Comparison of ENCODE assay signal across 14 mouse cellular contexts in the genomic region with DNA sequence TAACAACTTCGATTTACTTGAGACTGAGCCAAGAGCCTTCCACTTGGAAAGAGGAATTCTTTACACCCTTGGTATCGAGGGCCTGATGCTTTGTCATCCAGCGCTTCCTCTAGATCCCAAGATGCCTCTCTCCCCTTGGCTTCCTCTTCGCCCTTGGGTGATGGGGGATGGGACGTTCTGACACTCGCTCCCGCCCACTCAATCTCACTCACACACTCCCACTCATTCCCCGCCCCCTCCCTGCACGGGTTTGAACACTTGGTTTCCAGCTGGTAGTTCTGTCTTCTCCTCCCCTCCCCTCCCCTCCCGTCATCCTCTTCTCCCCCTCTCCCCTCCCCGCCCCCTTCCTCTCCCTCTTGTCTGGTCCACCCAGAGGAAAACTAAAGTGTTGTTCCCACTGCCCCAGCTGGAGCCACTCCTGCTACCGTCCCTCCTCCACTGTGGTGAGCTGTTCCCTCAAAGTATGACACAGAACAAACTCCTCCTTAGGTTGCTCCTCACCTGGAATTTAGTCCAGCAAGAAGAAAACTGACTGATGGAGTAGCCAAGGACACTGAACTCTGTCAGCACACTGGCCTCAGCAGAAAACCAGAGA. TPM values are rescaled to one million over a fixed set of nuclear protein-coding genes. Genes with fewer than 3 reads are reported as not detected.
DNase-seq lines count a peak whose midpoint lies in the region; ATAC-seq lines count a peak whose summit lies in the region.
"Had no signal": no experiment of that assay in that cellular context is flagged by ENCODE, and none has a peak within 500 bp of the region (broad histone marks: within the 10 kb centered on the region; RNA-seq: fewer than 3 reads in every experiment).

No protein-coding gene starts in this region.

- 26% methylated on average over 11 of the region's 12 CpGs for WGBS in intestine, embryonic 15.5 days
- WGBS in intestine, embryonic 16.5 days = 31% methylated on average over 12 of the region's 12 CpGs
- WGBS in liver, embryonic 13.5 days (ENCODE audit: insufficient replicate concordance) = 20% methylated on average over 11 of the region's 12 CpGs

- H3K4me2 ChIP-seq in intestine, embryonic 15.5 days (replicated peaks) = no peak overlapping the region
- no peak overlapping the region for H3K4me2 ChIP-seq in intestine, embryonic 16.5 days (ENCODE audit: low read depth, low read length)
- H3K4me2 ChIP-seq in liver, embryonic 13.5 days = peak overlapping the region; percentile 49

- no peak overlapping the region for H3K4me3 ChIP-seq in intestine, embryonic 15.5 days (replicated peaks)
- no peak overlapping the region for H3K4me3 ChIP-seq in intestine, embryonic 16.5 days (ENCODE audit: low read length)
- H3K4me3 ChIP-seq in liver, embryonic 13.5 days (replicated peaks) = no peak overlapping the region
- H3K4me3 ChIP-seq: left cerebral cortex, adult 2 months had no signal

- peak; percentile 4 for DNase-seq in adrenal gland, adult 2 months
- DNase-seq in adrenal gland, adult 8-10 months = no peak
- DNase-seq in ZHBTc4 (ENCODE audit: low read depth, low spot score) = peak; percentile 95
- DNase-seq in liver, embryonic 13.5 days = peak; percentile 77
- no peak for DNase-seq in right cerebral cortex, postnatal 10 days (ENCODE audit: low spot score in 2 of 2)
- no peak for DNase-seq in thymus, postnatal 25 days
- DNase-seq: kidney, adult 18-20 months; thymus, postnatal 4 days had no signal

- H3K9me3 ChIP-seq in intestine, embryonic 15.5 days = no peaks in the 10 kb centered on the region
- no peaks in the 10 kb centered on the region for H3K9me3 ChIP-seq in intestine, embryonic 16.5 days (ENCODE audit: control insufficient read depth, low read length)
- no peaks in the 10 kb centered on the region for H3K9me3 ChIP-seq in liver, embryonic 13.5 days (replicated peaks)

- no peaks in the 10 kb centered on the region for H3K27me3 ChIP-seq in intestine, embryonic 15.5 days (replicated peaks)
- H3K27me3 ChIP-seq in intestine, embryonic 16.5 days (replicated peaks; ENCODE audit: control insufficient read depth, insufficient read depth, low read length) = no peaks in the 10 kb centered on the region
- peaks cover 3% of the 10 kb centered on the region; the same call in 1 of the 2 replicates for H3K27me3 ChIP-seq in liver, embryonic 13.5 days
- H3K27me3 ChIP-seq: Patski had no signal

- no peak overlapping the region for H3K9ac ChIP-seq in intestine, embryonic 15.5 days
- H3K9ac ChIP-seq in intestine, embryonic 16.5 days (ENCODE audit: low read depth, low read length) = no peak overlapping the region
- peak overlapping the region; percentile 55 for H3K9ac ChIP-seq in liver, embryonic 13.5 days

- ATAC-seq in intestine, embryonic 15.5 days = peak; percentile 45; the same call in 1 of the 2 replicates
- ATAC-seq in intestine, embryonic 16.5 days = no peak
- peak; percentile 57 for ATAC-seq in liver, embryonic 13.5 days (ENCODE audit: low read depth)

- no peaks in the 10 kb centered on the region for H3K36me3 ChIP-seq in intestine, embryonic 15.5 days
- H3K36me3 ChIP-seq in intestine, embryonic 16.5 days (ENCODE audit: control insufficient read depth, insufficient read depth, low read length) = no peaks in the 10 kb centered on the region
- no peaks in the 10 kb centered on the region for H3K36me3 ChIP-seq in liver, embryonic 13.5 days

- no peak overlapping the region for H3K27ac ChIP-seq in intestine, embryonic 15.5 days
- H3K27ac ChIP-seq in intestine, embryonic 16.5 days (ENCODE audit: low read length) = no peak overlapping the region
- peak overlapping the region; percentile 96 for H3K27ac ChIP-seq in liver, embryonic 13.5 days
- H3K27ac ChIP-seq: left cerebral cortex, adult 2 months had no signal

- H3K4me1 ChIP-seq in intestine, embryonic 15.5 days (replicated peaks) = no peaks in the 10 kb centered on the region
- no peaks in the 10 kb centered on the region for H3K4me1 ChIP-seq in intestine, embryonic 16.5 days (ENCODE audit: control insufficient read depth, insufficient read depth, low read length)
- peaks cover 82% of the 10 kb centered on the region for H3K4me1 ChIP-seq in liver, embryonic 13.5 days (replicated peaks)

RNA-seq across cellular contexts. Expression of a gene that starts 9.3 kb away (rescaled TPM):
- not detected for total RNA-seq in adrenal gland, adult 2 months (2021)
- polyA plus RNA-seq in adrenal gland, adult 2 months (2012; rRNA removed) = 0.04 TPM in 1 of 2 replicates, not detected in the other
- total RNA-seq in adrenal gland, adult 8-10 months (2022) = not detected
- not detected in 2 replicates for polyA plus RNA-seq in intestine, embryonic 15.5 days (2015; fragmentation: Nextera tagmentation; extraction: Ambion mirVana)
- polyA plus RNA-seq in intestine, embryonic 16.5 days (2015; fragmentation: Nextera tagmentation; extraction: Ambion mirVana) = not detected in 2 replicates
- polyA plus RNA-seq in liver, embryonic 13.5 days (2015; fragmentation: Nextera tagmentation; extraction: Ambion mirVana) = 0.05 TPM in 1 of 2 replicates, not detected in the other
- total RNA-seq: common myeloid progenitor, adult 5-6 weeks had no signal
- polyA plus RNA-seq: heart, embryonic 16.5 days; Patski had no signal

Comparison
In these comparisons a context has a peak if more than half of its experiments do, and no peak if none do; other contexts are left out.
1. DNase-seq: peak in adrenal gland, adult 2 months (single experiment), ZHBTc4 (single experiment) and liver, embryonic 13.5 days (single experiment); none in adrenal gland, adult 8-10 months (single experiment), right cerebral cortex, postnatal 10 days (0 of 2) and thymus, postnatal 25 days (single experiment).